Mouse (Mus musculus): ENCODE measurements at regions not wholly inside any gene's neighbourhood (a gene's known extent, or its start where the extent isn't known, plus 50 kb on each side); places are given as distances from the start of the nearest gene placed in this dataset.

DNA sequence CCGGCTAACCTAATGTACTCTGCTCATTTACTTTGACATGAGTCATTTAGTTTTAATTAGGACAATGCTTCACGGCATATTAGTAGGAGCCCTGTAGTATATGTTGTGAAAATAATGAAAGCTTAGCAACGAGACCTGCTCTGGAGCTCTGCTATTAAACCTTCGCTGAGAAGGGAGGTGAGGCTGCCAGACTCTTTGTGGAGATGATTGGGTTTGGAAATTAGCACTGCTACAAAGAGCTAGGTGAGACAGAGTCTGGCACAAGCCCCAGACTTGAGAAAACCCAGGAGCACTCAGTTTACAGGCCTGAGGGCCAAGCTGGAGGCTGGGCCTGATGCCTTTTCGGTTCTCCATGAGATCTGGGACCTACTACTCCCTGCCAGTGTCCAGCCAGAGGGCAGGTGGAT lies 72.3 kb upstream of the Cacna1e start:
- no peak for TF ChIP-seq CTCF (IDR thresholded peaks at IDR 0.05; ENCODE audit: borderline replicate concordance, control insufficient read depth, extremely low read depth, insufficient read depth, low read length, poor library complexity)
- TF ChIP-seq POLR2A (IDR thresholded peaks at IDR 0.05; ENCODE audit: control insufficient read depth, extremely low read depth, insufficient read depth, low read length, poor library complexity) = no peak
